Mouse (Mus musculus) cerebellum, adult 9-10 months (tissue): ENCODE results near the gene Tmem114.

Experiments
- DNase-seq: peaks from one replicate; pipeline ENCODE4 v3.0.0; 2022

Gene Tmem114

DNA sequence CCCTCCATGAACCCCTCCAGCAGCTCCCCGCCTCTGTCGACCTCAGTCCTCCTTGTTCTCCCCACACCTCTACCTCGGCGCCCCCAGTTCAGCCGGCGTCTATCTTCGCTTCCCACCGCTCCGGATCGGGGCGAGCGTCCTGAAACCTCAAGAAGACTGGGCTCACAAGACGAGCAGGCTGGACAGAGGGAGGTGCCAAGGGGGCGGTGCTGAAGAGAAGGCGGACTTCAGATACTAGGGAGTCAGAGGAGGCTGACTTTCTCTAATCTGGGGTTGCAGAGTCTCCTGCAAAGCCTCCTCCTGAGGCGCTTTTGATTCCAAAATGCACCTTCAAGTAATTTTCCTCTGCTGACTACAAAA, at the start of gene Tmem114:
Tmem114 (minus strand) TSS at position 166 of the 360 bp plus-strand sequence.
- no peak for DNase-seq

- DNase-seq = peak; percentile 92
Measured at GRCm38 (mm10) chr16:8470603-8471481, 45.9 kb upstream of the Tmem114 start, which contains the start of gene Mettl22. Gene Mettl22, plus strand, starts transcription at chr16:8470788.

- DNase-seq = no peak
Measured at GRCm38 (mm10) chr16:8470132-8470531, 45.2 kb upstream of the Tmem114 start.

- peak; percentile 61 for DNase-seq
Measured at GRCm38 (mm10) chr16:8459098-8459497, 34.2 kb upstream of the Tmem114 start.

DNA sequence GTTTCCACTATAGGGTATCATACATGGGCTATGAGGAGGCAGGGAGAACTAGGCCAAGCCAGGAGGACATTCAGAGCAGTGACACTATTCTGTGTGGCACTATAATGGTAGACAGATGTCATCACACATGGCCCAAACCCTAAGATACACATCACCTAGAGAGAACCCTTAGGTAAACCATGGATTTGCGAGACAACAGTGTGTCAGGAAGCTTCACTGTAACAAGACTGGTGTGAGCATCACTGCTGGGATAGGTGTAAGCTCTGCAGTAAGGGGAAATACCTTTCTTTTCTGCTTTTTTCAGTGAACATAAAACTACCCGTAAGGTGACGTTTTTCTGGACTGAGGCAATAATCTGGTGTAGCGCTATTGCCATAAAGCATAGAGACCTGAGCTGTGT, 33.5 kb upstream of the Tmem114 start:
- no peak for DNase-seq

DNA sequence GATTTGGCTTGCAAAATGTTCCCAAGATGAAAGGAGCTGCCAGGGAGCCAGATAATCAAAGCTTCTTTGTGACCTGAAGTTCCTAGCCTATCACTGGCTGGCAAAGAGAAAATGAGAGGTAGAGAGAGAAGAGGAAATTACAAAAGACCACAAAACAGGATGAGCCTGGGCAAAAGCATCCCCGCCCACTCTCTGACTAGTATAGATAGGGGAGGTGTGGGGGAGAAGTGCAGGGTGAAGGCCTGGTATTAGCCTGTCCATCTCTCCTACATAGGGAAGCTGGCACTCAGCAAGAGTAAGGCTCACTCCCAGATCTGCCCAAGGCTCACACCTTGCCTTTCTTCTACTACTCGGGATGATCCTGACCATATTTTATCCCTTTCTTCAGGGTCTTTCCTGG, 30.3 kb upstream of the Tmem114 start:
- DNase-seq = no peak

DNA sequence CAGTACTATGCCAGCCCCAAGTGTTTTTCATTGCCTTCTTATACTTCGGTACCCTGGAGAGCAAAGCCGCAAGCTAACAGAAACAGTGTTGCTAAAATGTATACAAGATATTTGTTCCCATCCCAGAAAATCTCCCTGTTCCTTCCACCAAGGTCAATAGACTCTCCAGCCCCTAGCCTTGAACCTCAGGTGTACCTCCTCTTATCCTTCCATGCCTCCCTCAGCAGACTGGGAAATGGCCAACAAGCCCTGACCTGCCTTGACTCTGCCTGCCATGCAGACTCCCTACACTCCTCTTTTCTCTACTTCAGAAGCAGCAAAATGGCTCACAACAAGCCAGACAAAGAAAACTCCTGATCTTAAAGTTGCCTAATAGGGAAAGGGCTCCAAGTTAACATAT, 28.4 kb upstream of the Tmem114 start:
- no peak for DNase-seq

- no peak for DNase-seq
Measured at GRCm38 (mm10) chr16:8446256-8446655, 21.3 kb upstream of the Tmem114 start.

DNA sequence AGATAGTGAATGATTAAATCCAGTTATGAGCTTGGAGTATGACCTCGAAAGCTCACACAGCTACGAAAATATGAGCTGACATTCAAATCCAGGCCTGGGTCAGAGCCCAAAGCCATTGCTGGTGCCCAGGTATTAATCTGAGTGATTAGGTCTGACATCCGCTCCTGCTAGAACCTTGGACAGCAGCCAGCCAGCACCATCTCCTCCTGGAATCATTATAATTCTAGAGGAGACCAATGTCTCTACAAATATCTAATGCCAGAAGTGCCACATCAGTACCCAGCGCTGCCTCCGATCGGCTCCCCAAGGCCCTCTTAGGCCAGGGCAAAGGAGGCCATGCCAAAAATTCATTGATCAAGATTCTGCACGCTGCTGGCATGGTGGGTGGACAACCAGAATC, 20.0 kb upstream of the Tmem114 start:
- no peak for DNase-seq

DNA sequence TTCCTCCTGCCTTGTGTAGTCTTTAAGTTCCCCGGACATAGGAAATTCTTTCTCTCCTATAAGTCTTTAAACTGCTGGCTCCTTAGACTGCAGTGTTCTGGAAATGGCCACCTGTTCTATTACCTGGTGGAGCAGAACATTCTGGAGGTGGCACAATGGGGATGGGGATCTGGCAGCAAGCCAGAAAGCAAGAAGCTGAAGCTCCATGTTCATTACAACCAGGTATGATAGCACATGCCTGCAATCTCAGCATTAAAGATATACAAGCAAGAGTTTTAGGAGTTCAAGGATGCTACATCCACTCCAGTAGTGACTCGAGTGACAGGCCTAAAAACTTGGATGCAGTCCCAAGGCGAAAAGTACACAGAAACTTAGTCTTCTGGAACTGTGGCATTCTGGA, 7.7 kb upstream of the Tmem114 start:
- DNase-seq = no peak

GRCm38 (mm10) chr16:8429531-8429930, 4.6 kb upstream of the Tmem114 start:
- no peak for DNase-seq

DNA sequence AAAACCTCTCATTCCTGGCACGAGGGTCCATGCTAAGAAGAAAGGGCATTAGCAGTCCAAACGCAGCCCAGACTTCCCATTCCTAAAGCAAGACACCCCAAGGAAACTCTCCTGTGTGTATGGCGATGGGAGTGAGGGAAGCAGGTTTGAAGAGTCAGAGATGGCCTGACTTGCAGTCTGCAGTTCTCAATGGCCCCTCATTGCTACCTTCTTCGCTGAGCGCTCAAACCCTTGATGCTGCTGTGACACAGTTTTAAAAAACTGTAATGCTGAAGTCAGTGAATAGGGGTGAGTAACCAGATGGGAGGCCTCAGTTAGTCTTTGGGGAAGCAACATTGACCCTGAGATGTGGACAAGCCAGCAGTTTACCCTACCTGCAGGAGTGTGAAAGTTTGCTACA, 800 bp upstream of the Tmem114 start:
- DNase-seq = no peak

DNA sequence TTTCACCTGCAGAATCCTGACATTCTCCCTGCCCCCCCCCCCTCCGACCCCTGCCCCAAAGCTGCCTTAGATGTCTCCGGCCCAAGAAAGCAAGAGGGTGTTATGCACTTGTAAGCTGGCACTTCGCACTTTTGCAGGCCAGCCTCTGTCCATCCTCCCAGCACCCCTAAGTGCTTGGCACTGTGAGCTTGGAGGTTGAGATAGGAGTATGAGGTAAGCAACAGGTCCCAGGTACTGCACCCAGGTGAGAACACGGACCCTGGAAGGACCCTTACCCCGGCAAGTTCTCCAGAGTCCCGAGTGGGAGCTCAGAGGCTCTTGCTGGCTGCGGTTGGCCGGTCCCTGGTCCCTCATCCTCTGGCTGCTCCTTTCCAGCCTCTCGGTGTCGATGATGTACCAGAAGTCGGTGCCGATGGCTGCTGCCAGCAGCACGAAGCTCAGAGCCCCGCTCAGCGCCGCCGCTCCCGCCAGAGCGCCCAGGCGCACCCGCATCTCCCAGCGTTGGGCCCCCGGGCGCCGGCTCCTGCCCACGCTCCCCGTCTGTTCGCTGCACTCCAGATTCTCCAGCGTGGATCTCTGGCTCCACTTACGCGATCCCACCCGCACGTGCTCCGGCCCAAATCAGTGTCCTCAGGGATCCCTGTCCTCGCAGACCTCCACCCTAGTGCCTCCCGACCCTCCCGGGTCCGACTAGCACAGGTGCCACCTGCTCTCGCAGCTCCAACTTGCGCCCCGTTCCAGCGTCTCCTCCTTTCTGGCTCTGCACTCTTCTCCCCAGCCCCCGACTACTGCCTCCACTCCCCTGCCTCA, 570 bp downstream of the Tmem114 start:
- no peak for DNase-seq

- no peak for DNase-seq
Measured at GRCm38 (mm10) chr16:8423626-8424114, 1.3 kb downstream of the Tmem114 start.

DNA sequence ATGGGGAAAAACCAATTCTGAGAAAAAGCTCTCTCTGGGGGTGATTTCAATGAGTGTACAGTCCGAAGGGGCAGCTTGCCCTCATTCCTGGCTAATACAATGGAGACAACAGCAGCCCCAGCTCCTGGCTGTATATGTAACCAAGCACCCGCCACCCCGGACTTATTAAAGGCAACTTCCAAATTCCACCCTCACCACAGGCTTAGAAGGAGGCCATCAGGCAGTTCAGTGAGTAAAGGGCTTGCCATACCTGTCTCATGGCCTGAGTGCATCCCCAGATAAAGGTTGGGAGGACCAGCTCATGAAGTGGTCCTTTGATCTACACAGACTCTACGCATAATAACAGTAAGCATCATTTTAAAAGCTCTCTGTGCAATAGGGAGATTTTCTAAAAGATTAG, 4.1 kb downstream of the Tmem114 start:
- no peak for DNase-seq

GRCm38 (mm10) chr16:8420381-8420780, 4.6 kb downstream of the Tmem114 start:
- peak; percentile 79 for DNase-seq

DNA sequence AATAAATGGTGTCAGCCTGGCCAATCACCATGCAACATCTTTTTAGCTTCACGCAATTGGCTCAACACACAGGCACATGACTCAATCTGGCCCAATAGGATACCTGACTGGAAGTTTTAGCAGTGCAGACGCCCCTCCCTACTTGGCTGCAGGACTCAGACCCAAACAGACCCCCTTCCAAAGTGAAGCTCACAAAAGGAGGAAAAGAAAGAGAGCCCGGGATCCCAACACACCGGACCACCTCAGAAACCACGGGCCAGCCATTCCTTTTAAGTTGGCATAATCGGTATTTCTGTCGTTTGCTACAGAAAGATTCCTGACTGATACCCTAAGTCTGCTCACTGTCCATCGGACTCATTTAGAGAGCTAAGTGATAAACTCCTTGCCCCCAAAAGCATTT, 5.3 kb downstream of the Tmem114 start:
- no peak for DNase-seq

GRCm38 (mm10) chr16:8418126-8418525, 6.8 kb downstream of the Tmem114 start:
- no peak for DNase-seq

- no peak for DNase-seq
Measured at GRCm38 (mm10) chr16:8417011-8417720, 7.8 kb downstream of the Tmem114 start.

DNA sequence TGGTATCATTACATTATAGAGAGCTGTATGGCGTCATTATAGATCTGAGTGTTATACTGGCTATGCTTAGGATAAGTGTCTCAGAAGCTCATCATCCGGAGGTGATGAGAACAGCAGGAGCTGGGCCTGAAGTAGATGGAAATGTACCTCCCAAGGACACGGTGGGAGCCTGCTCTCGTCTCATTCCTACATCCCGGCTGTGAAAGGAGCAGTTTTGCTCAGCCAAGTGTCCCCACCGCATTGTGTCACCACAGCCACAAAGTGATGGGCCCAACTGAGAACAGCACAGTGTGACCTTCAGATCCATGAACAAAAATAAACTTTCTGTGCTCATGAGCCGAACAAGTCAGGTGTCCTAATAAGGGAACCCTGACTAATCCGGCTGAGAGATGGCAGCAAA, 8.9 kb downstream of the Tmem114 start:
- no peak for DNase-seq

DNA sequence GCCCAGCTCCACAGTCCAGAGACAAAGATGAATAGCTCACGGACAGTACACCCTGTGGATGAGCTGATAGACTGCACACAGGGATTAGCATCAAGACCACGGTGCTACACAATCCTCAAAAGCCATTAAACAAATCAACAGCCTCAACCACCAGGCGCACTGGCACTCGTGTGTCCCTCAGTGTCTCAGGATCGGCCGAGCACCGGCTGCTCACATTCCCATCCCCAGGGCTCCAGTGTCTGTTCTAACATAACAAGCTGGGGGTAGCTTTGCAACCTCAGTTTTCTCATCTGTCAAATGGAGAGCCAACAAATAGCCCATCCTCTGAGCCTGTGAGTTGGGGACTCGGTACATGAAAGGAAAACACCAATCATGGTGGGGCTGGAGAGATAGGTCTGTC, 11.5 kb downstream of the Tmem114 start:
- no peak for DNase-seq

DNA sequence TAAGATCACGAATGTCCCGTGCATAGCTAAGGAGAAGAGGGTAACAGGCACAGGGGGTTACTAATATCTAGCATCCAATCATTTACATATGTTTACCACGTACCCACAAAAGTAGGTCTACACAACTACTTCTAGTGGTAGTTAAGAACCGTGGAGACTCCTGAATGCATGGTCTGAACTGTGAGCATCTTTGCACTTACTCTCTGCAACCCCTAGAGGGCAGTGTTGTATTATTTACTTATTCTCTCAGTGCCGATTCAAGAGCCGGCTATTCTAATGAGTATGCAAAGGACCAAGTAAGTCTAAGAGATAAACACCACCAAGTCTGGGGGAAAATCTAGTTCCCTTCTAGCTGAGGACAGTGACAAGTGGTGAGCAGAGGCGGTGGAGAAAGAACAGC, 12.7 kb downstream of the Tmem114 start:
- DNase-seq = peak; percentile 78

DNA sequence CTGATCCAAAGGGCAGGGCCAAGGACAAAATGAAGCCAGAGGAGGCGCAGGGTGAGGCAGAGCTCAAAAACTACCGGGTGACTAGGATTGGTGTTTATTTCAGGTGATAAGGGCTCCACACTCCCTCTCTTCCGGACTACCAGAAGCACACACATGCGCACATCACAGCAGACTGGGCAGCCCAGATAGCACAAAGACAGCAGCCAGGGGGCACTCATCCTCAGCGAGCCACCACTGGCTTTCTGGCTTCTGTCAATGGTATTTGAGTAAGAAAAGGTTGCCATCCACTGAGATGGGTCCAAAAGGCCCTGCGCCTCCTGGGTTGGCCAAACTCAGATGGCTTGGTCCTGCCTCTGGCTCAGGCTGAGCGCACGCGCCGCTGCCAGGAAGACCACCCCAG, 15.7 kb downstream of the Tmem114 start:
- DNase-seq = no peak
